Mouse (Mus musculus) olfactory bulb, adult 2 months (tissue): ENCODE measurements around the gene 4930415O20Rik.

ENCODE experiments used
- CTCF ChIP-seq: fragments of 200-500 bp; IDR thresholded peaks from 2 replicates; pipeline ENCODE4 v1.5.1; 2012; ENCODE audit warnings: low read depth, mild to moderate bottlenecking, low read length, moderate library complexity; ENCODE audit not compliant: insufficient read depth
- POLR2A ChIP-seq: fragments of 200-500 bp; IDR thresholded peaks from 2 replicates; pipeline ENCODE4 v1.6.1; 2012; ENCODE audit warnings: mild to moderate bottlenecking, low read depth, low read length, moderate library complexity; ENCODE audit not compliant: insufficient read depth

GRCm38 (mm10) chr15:98594193-98594592 is 23.4 kb downstream of the 4930415O20Rik start:
- TF ChIP-seq CTCF (no peak), POLR2A (no peak)
